Mouse (Mus musculus): Measurements from ENCODE around the gene Mon1a.

- TF ChIP-seq POLR2A (IDR thresholded peaks at IDR 0.05; ENCODE audit: borderline replicate concordance, low read depth, low read length) (no peak), CTCF (IDR thresholded peaks at IDR 0.05; ENCODE audit: low read depth, low read length) (no peak)
These were observed 44.3 kb downstream of the Mon1a start for GRCm38 (mm10) chr9:107932221-107932620.
